23 mouse cellular contexts compared by ENCODE assay signal in genomic region chr17:3643582-3643981, GRCm38 (mm10). TPM values are rescaled to one million over a fixed set of nuclear protein-coding genes. Genes with fewer than 3 reads are reported as not detected.
DNase-seq lines count a peak whose midpoint lies in the region; ATAC-seq and TF ChIP-seq lines count a peak whose summit lies in the region.
"Had no signal": no experiment of that assay in that cellular context is flagged by ENCODE, and none has a peak within 500 bp of the region (broad histone marks: within the 10 kb centered on the region; RNA-seq: fewer than 3 reads in every experiment).

No protein-coding gene starts in this region.

- peak; percentile 29 for DNase-seq in Muller cell, postnatal 12 days (ENCODE audit: inconsistent ontology term)
- peak; percentile 33 for DNase-seq in Patski (ENCODE audit: low read depth, low spot score)
- no peak for DNase-seq in embryo, embryonic 10 days (ENCODE audit: low spot score)
- DNase-seq: adrenal gland, adult 2 months; adrenal gland, adult 8-10 months; adrenal gland, postnatal 10 days; adrenal gland, postnatal 14 days; adrenal gland, postnatal 25 days; adrenal gland, postnatal 36 days; B cell, adult 2 months; cerebellum, adult 11 months; cerebellum, adult 11-12 months; cerebellum, adult 18-20 months; cerebellum, adult 2 months; cerebellum, adult 8-10 months; cerebellum, adult 9-10 months had no signal

- no peaks in the 10 kb centered on the region for H3K27me3 ChIP-seq in Patski
- H3K27me3 ChIP-seq: CH12.LX had no signal

- CTCF ChIA-PET in Patski (lab: Charles Lee): interaction anchor here (0.9 to 1.7 kb wide), 6 partner anchors 9 to 75 kb away, joined by 3 to 7 read pairs (median 4); no protein-coding TSS in a partner anchor

- POLR2A ChIA-PET in Patski (lab: Charles Lee): no interaction called here

- in situ Hi-C loops in Patski (cut with MboI; ENCODE audit: low pct_unique_long_range_greater_than_20kb): no loop called here

- peak; percentile 59 for TF ChIP-seq CTCF in Patski (IDR thresholded peaks at IDR 0.05)

- peak; percentile 84 for ATAC-seq in Patski
- no peak for ATAC-seq in cerebellum, adult (ENCODE audit: insufficient number of reproducible peaks, low FRiP score, low TSS enrichment)
- ATAC-seq: activated CD4-positive, CD25-positive, alpha-beta regulatory T cell, adult 4 months; CD4-positive, CD25-positive, alpha-beta regulatory T cell, adult 4 months had no signal

RNA-seq across cellular contexts. Expression of gene Nox3, which starts 52.5 kb away (rescaled TPM):
- not detected for polyA plus RNA-seq in Patski (2021)
- polyA plus RNA-seq: activated CD4-positive, CD25-positive, alpha-beta regulatory T cell, adult 4 months; adrenal gland, adult 2 months; brain, embryonic 14.5 days; C2C12; CD4-positive, CD25-positive, alpha-beta regulatory T cell, adult 4 months; cerebellum, adult 2 months; G1E had no signal
